Comparison of ENCODE assay signal across 8 mouse cellular contexts in the genomic region with DNA sequence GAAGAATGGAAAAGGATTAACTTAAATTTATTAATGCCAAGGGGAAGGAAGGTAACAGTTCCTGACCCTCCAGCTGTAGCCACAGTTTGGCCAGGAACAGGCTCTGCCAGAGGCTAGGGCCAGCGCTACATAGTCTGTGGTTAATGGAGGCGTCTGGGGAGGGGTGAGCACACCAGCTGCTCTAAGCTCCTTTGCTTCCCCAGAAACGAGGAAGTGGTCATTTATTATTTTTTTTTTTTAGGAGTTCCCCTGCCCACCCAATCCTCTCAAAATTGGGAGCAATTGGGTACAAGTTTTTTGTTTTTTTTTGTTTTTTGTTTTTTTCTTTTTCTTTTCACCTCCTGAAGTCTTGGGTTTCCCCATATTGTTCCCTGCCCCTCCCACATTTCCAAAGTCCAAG. TPM values are rescaled to one million over a fixed set of nuclear protein-coding genes. Genes with fewer than 3 reads are reported as not detected.
DNase-seq lines count a peak whose midpoint lies in the region; ATAC-seq and TF ChIP-seq lines count a peak whose summit lies in the region.

No protein-coding gene starts in this region.

- peak overlapping the region; percentile 45 for H3ac ChIP-seq in C2C12 (ENCODE audit: control insufficient read depth, insufficient read length, low read depth)

- ATAC-seq in forebrain, embryonic 16.5 days = no peak
- ATAC-seq in liver, embryonic 15.5 days (ENCODE audit: insufficient read depth) = no peak

- H3K79me2 ChIP-seq in C2C12 (ENCODE audit: control insufficient read depth, insufficient read depth) = peaks cover 60% of the 10 kb centered on the region

- H3K4me1 ChIP-seq in forebrain, embryonic 16.5 days (replicated peaks; ENCODE audit: control insufficient read depth, insufficient read depth, low read length) = peaks cover 13% of the 10 kb centered on the region
- H3K4me1 ChIP-seq in liver, embryonic 15.5 days (replicated peaks) = peaks cover 51% of the 10 kb centered on the region

- peaks cover 36% of the 10 kb centered on the region for H3K79me3 ChIP-seq in C2C12 (ENCODE audit: low read depth)

- H3K9ac ChIP-seq in forebrain, embryonic 16.5 days (replicated peaks; ENCODE audit: low read depth, low read length) = no peak overlapping the region
- peak overlapping the region; percentile 49 for H3K9ac ChIP-seq in liver, embryonic 15.5 days

- H3K9me3 ChIP-seq in forebrain, embryonic 16.5 days (ENCODE audit: control insufficient read depth, low read length) = no peaks in the 10 kb centered on the region
- H3K9me3 ChIP-seq in liver, embryonic 15.5 days (replicated peaks) = no peaks in the 10 kb centered on the region

- no peaks in the 10 kb centered on the region for H3K27me3 ChIP-seq in C2C12 (ENCODE audit: control insufficient read depth, insufficient read depth, insufficient read length)
- no peaks in the 10 kb centered on the region for H3K27me3 ChIP-seq in forebrain, embryonic 16.5 days (replicated peaks; ENCODE audit: control insufficient read depth, insufficient read depth, low read length)
- H3K27me3 ChIP-seq in liver, embryonic 15.5 days = no peaks in the 10 kb centered on the region

- peak; percentile 28 for DNase-seq in embryo, embryonic 11 days
- no peak for DNase-seq in embryo, embryonic 10 days (ENCODE audit: low spot score)
- no peak for DNase-seq in adipocyte (ENCODE audit: low spot score)
- DNase-seq in cerebellum, adult 8-10 months = no peak
- DNase-seq in testis, postnatal 10 days (ENCODE audit: low spot score) = no peak

- TF ChIP-seq CTCF in C2C12 (IDR thresholded peaks at IDR 0.05; ENCODE audit: control insufficient read depth, insufficient read depth, insufficient read length) = no peak

- WGBS in forebrain, embryonic 16.5 days = 19% methylated on average over 3 of the region's 3 CpGs
- WGBS in liver, embryonic 15.5 days (ENCODE audit: insufficient replicate concordance) = 11% methylated on average over 3 of the region's 3 CpGs

- H3K36me3 ChIP-seq in C2C12 (ENCODE audit: control insufficient read depth, insufficient read depth) = peaks cover 45% of the 10 kb centered on the region
- H3K36me3 ChIP-seq in forebrain, embryonic 16.5 days (ENCODE audit: control insufficient read depth, insufficient read depth) = peaks cover 16% of the 10 kb centered on the region
- peaks cover 41% of the 10 kb centered on the region for H3K36me3 ChIP-seq in liver, embryonic 15.5 days (replicated peaks)

- no peak overlapping the region for H3K27ac ChIP-seq in forebrain, embryonic 16.5 days (ENCODE audit: low read length)
- H3K27ac ChIP-seq in liver, embryonic 15.5 days (replicated peaks) = peak overlapping the region; percentile 99

- peak overlapping the region; percentile 87 for H3K4me3 ChIP-seq in C2C12 (ENCODE audit: insufficient read depth, poor library complexity, severe bottlenecking)
- no peak overlapping the region for H3K4me3 ChIP-seq in forebrain, embryonic 16.5 days (replicated peaks; ENCODE audit: low read length)
- peak overlapping the region; percentile 99 for H3K4me3 ChIP-seq in liver, embryonic 15.5 days (replicated peaks)

- peak overlapping the region; percentile 16; the same call in 1 of the 2 replicates for H3K4me2 ChIP-seq in forebrain, embryonic 16.5 days (ENCODE audit: low read length)
- peak overlapping the region; percentile 76 for H3K4me2 ChIP-seq in liver, embryonic 15.5 days

TF ChIP-seq in C2C12, 6 proteins besides CTCF, POLR2A, EP300 and RAD21:
- TF ChIP-seq MYOD1 (IDR thresholded peaks at IDR 0.05; ENCODE audit: control insufficient read depth, insufficient read length, low read depth) = no peak
- no peak for TF ChIP-seq USF1 (IDR thresholded peaks at IDR 0.05; ENCODE audit: low read depth)
- TF ChIP-seq MYOG (IDR thresholded peaks at IDR 0.05; ENCODE audit: control insufficient read depth, extremely low read depth, insufficient read length) = no peak
- no peak for TF ChIP-seq CEBPB (IDR thresholded peaks at IDR 0.05; ENCODE audit: low read depth)
- no peak for TF ChIP-seq MAX (IDR thresholded peaks at IDR 0.05)
- no peak for TF ChIP-seq FOSL1 (IDR thresholded peaks at IDR 0.05; ENCODE audit: insufficient read depth, low read length, poor library complexity, severe bottlenecking)
TF ChIP-seq in C2C12: peak in this region for 0.

RNA-seq across cellular contexts. Expression of a gene that starts 0.9 kb away (rescaled TPM):
- 25.3 TPM for polyA plus RNA-seq in C2C12 (2012; fragmentation: generic; extraction: Trizol)
- polyA plus RNA-seq in forebrain, embryonic 16.5 days (2015; fragmentation: Nextera tagmentation; extraction: Ambion mirVana) = 55.8 and 67.3 TPM in 2 replicates
- polyA plus RNA-seq in liver, embryonic 15.5 days (2015; fragmentation: Nextera tagmentation; extraction: Ambion mirVana) = 28.8 and 30.5 TPM in 2 replicates

RNA-seq across cellular contexts. Expression of a gene that starts 59.4 kb away (rescaled TPM):
- 23.0 TPM for polyA plus RNA-seq in C2C12 (2012; fragmentation: generic; extraction: Trizol)
- polyA plus RNA-seq in forebrain, embryonic 16.5 days (2015; fragmentation: Nextera tagmentation; extraction: Ambion mirVana) = 37.4 and 42.4 TPM in 2 replicates
- 8.3 and 10.2 TPM in 2 replicates for polyA plus RNA-seq in liver, embryonic 15.5 days (2015; fragmentation: Nextera tagmentation; extraction: Ambion mirVana)
